Mouse (Mus musculus) adrenal gland, postnatal 10 days (tissue): ENCODE data around the gene Rpl37a. TPM values are rescaled to one million over a fixed set of nuclear protein-coding genes. Genes with fewer than 3 reads are reported as not detected.

Source experiments
- DNase-seq: peaks from one replicate; pipeline ENCODE4 v3.0.0; 2021; ENCODE audit warnings: mixed read lengths
- long read RNA-seq, 2 experiments: library from polyadenylated mRNA; stranded (forward); transcript quantifications; one replicate each; pipeline ENCODE4 v2.0.0; 2021
- total RNA-seq, 2 experiments: library from RNA; stranded (reverse); gene quantifications; 2 replicates each; pipeline ENCODE4 v1.2.3; 2021

Gene Rpl37a
- total RNA-seq = 1,000 to 10,000 TPM; 1,158 to 1,169 TPM
- long read RNA-seq, experiment 1, transcript Rpl37a-204 (3 exons, 665 nt) = minor isoform, 8 of 571 reads
- long read RNA-seq, experiment 1, transcript Rpl37a-201 (4 exons, 558 nt) = major isoform, 553 of 571 reads
- long read RNA-seq, experiment 1, partial matches to known transcripts = 8 of 571 reads
- long read RNA-seq, experiment 1, other reads (novel, unspliced or antisense) = 2 of 571 reads
- long read RNA-seq, experiment 2, transcript Rpl37a-201 (4 exons, 558 nt) = major isoform, 377 of 400 reads
- long read RNA-seq, experiment 2, transcript Rpl37a-204 (3 exons, 665 nt) = minor isoform, 11 of 400 reads
- long read RNA-seq, experiment 2, partial matches to known transcripts = 4 of 400 reads
- long read RNA-seq, experiment 2, other reads (novel, unspliced or antisense) = 8 of 400 reads

DNA sequence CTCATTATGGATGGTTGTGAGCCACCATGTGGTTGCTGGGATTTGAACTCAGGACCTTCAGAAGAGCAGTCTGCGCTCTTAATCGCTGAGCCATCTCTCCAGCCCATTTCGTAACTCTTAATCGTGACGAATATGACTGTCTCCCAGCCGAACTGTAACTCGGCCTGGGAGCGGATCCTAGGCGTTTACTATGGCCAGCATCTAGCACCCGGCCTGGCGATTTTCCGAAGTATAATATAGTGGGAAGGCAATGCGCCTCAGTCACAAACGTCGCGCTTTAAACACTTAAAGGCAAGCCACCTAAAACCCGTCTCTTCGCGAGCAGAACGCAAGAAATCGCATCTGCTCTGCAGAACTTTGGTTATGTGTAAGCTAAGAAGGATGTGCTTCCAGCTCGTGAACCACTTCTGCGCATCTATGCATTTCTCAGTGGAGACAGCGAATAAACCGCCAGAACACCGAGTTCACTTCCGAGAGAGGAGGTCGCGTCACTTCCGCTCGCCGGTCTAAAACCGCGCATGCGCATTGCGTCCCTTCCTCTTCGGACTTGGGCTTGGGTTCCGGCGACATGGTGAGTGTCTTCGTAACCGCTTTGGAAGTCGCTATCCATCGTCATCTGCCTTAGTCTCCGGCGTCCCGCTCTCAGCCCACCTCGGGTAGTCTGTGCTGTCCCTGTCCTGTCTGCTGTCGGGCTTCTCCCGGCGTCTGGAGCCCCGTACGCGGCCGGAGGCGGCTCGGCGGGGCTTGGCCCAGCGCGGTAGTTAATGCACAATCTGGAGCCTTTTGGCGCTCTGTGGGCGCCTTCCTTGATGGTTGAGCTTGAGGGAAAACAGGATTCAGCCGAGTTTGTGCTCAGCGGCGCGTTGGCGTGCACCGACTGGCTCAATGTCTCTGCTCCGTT, at the start of gene Rpl37a:
Gene Rpl37a (plus strand): TSS at position 538 of the 901 bp plus-strand sequence.
- DNase-seq = peak; percentile 95

DNA sequence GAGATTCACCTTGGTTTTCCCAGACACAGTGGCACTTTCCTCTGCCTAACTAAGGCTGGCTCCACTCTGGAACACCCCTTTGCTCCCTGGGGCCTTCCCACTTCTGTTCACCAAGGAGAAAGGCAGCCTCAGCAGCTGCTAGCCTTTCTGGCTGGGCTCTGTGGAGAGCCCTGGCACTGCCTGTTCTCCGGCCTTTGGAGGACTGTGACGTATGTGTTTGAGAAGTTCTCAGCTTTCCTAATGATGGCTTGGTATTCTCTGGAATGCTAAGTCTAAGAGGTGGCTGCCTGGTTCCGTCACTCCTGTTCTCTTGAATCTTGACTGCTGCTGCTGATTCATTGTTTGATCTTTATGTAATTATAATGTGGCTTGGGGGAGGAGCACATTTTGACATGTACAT, 38.0 kb upstream of the Rpl37a start:
- no peak for DNase-seq

DNA sequence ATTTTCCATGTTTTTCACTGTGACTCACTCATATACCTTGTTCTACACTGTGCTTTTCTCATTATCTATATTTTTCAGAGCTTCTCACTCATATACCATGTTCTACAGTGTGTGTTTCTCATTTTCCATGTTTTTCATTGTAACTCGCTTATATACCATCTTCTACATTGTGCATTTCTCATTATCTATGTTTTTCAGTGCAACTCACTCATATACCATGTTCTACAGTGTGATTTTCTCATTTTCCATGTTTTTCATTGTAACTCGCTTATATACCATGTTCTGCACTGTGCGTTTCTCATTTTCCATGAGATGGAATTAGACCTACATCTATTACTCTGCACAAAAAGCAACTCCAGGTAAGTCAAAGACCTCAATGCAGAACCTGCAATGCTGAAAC, 14.8 kb upstream of the Rpl37a start:
- DNase-seq = no peak

DNA sequence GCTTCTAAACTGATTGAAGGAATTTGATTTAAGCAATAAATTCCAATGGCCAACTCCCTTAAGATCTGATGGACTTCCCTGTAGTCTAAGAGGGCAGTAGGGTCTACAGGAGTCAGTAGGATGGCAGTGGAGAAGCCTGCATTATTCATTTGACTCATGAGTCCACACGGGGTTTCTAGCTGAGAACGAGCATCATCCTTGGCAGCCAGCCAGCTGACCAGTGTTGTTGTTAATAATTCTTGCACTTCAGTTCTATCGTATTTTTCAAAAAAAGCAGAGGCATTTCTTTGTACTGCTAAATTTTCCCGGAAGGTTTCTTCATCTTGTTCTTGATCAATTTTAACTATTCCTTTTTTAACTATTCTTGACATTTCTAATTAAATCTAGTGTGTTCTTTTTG, 12.4 kb upstream of the Rpl37a start:
- peak; percentile 60 for DNase-seq

DNA sequence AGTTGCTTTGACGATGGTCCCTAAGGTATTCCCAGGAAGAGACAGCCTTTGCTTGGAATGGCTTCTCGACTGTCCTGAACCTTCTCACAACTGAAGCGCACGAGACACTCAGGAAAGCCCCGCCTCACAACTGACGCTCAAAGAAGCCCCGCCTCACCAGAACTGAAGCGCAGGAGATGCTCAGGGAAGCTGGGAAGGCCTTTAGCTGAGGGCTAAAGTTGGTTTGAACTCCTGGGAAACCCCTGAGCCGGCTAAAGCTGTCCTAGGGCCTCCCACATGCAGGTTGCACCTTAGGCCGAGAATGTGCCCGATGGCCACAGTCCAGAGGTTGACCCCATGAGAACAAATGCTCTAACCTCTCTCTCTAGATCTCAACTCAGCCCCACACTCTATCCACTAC, 10.6 kb upstream of the Rpl37a start, which contains the start of gene Ankar:
Gene Ankar (minus strand): TSS at position 101 of the 400 bp plus-strand sequence.
- DNase-seq = no peak

DNA sequence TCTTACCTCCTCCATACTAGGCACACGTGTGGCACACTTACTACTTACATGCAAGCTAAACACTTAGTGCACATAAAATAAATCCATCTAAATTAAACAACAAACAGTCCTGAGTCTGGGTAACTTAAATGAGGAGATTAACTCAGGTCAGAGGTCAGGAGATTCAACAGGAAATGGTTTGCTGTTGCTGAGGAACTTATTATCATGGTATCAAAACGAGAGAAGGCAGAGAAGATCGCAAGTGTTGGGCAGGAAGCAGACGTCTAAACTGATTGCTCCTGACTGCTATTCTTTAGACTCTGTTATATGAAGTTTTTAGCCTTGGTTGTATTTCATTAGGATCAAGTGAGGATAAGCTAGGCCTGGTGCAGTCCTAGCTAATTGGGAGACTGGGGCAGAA, 3.6 kb upstream of the Rpl37a start:
- no peak for DNase-seq

DNA sequence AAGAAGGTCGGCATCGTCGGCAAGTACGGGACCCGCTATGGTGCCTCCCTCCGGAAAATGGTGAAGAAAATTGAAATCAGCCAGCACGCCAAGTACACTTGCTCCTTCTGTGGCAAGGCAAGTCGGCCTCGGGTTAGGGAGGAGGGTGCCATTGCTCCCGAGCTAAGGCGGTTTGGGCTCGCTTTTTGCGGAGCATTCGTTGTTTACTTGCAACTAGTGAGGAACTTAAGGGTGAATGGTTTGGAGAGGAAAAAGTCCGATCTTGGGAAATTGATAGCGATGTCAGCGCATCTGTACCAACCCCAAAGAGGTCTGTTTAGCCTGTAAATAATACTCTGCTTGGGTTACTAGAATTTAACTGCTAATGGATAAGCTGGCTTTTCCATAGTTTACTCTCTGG, 594 bp downstream of the Rpl37a start:
- peak; percentile 37 for DNase-seq

DNA sequence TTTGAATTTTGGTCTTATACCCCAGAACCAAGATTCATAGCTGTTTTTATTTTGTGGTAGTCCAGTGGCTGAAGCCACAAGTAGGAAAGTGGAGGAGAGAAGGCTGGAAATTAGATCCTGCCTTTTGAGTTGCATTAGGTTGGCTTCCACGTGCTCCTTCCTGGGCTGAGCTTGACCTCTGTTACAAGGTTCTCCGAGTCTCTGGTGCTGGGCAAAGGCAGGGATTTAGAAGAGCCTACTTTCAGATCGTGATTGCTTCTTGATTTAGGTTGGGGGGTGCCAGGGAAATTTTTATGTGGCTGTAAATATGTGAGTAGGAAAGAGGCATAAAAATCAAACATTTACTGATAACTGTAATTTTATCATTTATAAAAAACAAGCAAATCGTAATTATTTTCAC, 3.5 kb downstream of the Rpl37a start:
- DNase-seq = no peak

DNA sequence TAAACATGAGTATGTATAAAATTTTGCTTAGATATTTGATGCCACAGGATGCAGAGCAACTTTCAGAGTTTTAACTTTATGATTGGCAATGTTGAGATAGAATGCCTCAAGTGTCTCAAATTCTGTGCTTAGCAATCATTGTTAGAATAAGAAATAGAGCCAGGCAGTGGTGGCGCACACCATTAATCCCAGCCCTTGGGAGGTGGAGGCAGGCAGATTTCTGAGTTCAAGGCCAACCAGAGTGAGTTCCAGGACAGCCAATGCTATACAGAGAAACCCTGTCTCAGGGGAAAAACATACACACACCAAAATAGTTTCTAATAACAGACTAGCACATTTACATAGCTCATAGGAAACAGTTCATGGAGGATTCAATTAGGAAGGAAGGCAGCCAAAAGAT, 4.0 kb downstream of the Rpl37a start:
- no peak for DNase-seq

DNA sequence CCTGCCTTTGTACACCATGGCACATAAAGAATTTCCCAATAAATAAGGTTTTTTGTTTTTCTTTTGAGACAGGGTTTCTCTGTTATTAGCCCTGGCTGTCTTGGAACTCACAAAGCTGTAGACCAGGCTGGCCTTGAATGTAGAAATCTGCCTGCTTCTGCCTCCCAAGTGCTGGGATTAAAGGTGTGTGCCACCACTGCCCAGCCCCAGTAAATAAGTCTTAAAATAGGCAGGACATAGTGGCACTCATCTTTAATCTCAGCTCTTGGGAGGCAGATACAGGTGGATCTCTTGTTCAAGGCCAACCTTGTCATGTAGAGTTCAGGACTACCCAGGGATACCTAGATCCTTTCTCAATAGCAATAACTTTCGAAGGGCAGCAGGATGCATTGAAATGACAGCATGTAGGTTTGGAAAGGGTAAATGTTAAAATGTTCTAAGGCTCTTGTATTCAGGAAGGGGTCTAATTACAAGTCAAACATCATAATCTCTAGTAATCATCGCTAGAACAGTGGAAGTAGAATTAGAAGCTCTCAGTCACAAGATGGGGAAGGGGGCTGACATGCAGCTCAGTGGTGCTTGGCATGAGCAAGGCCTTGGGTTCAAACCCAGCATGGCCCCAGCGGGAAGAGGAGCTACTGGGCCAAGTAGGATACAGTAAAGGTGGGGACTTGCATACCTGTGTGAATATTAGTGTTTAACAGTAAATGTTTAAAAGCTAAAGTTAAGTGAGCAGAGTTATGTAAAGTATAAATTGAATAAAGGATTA, 4.7 kb downstream of the Rpl37a start:
- no peak for DNase-seq

DNA sequence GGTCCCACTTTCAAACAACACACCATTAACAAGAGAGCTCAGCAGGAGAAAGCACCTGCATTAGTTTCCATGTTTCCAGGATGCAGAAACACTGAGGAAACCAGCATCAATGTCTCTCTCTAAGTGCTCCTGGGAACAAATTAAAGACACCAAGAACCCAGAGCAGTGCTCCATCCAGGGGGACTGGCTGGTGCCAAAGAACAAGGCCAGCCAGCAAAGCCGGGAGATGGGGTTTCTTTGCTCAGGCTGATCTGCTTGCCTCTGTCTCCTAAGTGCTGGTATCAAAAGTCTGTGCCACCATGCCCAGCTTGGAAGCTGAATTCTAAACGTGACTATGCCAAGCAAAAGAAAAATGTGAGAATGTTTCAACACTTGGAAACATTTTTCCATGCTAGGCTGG, 5.3 kb downstream of the Rpl37a start:
- DNase-seq = no peak

DNA sequence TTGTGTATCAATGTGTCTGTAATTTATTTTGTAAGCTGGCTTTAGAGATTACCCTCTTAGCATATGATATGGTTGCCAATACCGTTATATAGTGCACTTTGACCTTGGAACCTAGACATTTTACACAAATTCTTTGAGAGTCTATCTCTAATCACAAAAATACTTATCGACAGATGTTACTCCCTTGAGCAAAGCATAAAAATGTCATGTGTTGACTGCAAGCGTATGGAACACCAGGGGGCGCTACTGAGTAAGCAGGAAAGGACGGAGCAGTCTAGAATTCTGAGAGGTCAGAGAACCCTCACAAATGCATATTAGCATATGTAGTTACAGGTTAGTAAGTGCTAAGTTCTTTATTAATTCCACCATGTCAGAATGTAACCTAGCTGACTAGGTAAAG, 5.8 kb downstream of the Rpl37a start:
- peak; percentile 89 for DNase-seq

DNA sequence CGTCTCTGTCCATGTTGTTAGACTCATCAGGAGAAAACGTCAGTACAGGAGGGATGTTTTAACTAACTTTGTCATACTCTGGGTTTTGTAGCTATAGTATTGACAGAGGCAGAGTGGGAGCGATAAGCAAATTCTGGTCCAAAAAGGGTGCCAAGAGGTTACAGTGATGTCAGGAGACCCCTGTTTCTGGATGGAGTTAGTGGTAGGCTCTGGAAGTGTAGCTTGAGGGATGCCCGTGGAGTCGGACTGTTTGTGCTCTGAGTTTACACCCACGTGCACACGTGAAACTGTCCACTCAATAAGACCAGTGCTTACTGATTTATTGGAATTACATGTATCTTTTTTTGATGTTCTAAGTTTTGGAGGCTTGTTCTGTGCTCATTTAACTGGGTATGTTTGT, 6.5 kb downstream of the Rpl37a start:
- DNase-seq = no peak

DNA sequence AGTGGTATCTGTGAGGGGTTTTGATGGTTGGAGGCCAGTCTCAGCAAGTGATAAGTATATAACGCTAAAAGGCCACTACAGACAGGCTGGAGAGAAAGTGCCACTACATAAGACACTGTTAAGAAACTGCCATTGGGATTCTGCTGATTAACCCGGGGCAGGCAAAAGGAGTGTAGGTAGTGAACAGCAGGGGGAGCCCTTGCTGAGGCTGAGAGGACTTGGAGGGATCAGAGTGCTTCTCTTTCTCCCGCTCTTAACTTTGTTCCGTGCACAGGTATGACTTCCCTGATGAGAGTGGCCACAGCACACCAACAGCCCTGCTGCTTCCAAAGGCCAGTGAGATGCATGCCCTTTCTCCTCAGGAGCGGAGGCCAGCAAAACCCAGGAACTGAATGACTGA, 7.8 kb downstream of the Rpl37a start:
- DNase-seq = peak; percentile 79

DNA sequence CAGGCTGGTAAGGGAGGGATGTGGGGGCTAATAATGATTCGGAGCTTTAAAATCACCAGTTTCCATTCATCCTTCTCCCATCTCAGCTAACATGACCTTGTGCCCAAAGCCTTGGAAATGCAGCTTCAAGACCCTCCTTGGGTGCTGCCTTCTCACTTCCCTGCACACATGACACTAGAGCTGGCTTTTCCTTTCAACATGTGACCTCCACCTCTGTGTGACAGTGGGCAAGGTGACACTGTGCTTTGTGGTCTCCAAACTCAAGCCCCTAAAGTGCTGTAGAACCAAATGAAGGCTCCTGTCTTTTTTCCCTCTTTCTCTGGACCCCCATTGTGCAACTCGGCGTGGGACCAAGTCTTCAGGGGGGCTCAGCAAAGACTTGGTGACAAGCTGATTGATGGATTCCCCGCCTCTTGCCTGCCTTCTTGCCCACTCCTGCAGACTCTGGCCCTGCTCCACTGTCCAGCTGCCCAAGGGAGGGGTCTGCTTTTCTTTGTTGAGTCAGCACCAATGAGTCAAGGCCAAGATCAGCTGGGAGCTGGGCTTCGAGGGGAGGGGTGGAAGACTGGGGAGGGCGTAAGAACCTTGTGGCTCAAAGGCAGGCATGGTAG, 9.1 kb downstream of the Rpl37a start:
- no peak for DNase-seq

DNA sequence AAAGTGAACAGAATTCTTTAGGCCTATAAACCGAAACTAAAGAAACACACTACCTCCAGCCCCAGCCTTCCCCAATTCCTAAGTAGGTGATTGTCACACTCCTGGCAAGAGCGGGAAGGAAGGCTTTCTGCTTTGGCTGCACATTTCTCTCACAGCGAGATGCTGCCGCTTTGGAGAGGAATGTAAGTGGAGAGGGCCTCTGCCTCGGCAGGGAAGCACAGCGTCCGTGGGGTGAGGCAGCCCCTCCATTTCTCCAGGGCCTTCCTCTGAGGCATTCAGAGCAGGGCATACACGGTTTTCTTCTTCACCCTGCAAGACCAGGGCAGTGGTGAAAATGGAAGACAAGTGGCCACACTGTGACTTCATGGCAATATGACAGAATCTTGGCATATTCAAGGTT, 11.6 kb downstream of the Rpl37a start:
- no peak for DNase-seq

DNA sequence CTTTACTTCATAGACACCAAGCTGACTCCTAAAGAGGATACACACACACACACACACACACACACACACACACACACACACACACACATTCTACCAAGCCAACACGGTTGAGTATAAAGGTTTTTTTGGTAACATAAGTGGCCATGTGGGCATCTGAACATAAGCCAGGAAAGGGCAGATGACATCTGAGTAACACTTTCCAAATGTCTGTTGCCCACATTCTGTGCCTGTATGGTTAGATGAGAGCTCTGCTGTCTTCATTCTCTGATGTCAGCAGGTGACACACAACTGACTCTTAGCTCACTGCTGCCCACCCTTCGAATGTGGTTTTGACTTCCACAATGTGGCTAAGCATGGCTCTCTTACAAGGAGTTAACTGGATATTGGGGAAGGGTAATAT, 13.3 kb downstream of the Rpl37a start:
- DNase-seq = no peak

DNA sequence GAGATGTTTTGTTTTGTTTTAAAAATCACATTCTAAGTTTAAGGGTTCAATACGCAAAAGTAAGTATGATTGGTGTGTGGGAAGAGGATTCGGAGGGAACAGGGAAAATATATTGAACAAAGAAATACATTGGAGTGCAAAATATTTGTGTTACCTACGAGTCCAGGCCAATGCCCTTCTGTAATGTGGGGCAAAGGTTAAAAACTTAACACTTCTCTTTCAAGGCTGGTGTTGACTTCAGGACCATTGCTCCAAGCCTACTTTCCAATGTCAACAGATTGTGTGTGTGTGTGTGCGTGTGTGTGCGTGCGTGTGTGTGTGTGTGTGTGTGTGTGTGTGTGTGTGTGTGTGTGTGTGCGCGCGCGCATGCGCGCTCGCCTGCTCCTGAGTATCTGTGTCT, 14.9 kb downstream of the Rpl37a start:
- no peak for DNase-seq

DNA sequence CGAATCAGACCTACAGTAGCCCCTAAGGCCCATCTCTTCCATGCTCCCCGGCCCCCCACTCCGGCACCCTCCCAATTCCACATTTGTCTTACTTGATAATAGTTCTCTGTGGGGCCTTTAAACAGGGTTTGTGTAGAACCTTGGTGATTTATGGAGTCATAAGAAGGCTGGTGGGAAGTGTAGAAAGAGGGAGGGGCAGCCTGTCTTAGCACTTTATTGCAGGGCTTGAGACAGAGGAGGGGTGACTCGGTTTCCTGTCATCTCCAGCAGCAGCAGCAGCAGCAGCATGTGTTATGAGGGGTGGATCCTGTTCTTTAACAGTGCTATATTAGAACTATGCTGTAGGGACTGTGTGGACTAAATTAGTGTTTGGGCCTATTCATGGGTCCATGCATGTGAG, 17.7 kb downstream of the Rpl37a start:
- no peak for DNase-seq

DNA sequence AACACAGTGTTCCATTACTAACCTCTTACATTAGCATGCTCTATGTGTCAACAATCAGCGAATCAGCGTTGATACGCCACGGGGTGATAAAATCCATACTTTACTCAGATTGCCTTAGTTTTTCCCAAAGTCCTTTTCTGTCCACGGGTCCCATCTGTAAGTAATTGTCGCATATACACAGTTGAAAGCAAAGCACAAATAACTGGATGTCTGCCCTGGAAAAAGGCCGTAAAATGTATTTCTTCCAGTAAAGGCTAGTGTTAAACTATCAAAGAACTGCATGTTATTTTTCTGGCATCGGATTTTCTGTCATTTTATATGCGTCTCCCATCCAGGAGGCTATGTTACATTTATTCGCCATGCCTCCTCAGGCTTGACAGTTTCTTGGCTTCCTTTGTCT, 19.0 kb downstream of the Rpl37a start:
- DNase-seq = no peak

DNA sequence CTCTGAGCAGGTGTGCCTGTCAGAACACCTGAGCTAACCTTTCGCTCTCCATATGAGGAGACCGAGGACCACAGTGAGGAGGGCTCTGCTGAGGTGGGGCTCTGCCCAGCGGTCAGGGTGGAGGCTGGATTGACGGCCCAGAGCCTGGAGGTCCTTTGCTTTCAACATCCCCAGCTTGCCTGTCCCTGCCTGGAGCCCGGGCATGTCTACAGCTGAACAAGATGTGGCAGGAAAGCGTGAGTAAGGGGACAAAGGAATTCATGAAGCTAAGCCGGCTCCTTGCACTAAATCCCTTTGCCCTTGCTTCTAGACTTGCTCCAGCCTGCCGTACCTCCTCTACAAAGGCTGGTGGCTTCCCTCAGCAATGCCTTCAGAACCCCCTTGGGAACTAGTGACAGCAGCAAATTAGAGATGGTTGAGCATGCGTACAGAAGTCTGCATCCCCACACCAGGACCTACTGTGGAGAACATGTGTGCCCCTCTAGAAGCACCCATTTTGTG, 22.2 kb downstream of the Rpl37a start:
- DNase-seq = no peak
